Mouse (Mus musculus) stomach, postnatal 0 days (tissue): ENCODE measurements around the gene Haao.
"Not testable (repeated sequence)": the region's sequence is repeated elsewhere in the genome, so short reads cannot be mapped to it uniquely, and the experiment has no call there.

Source experiments
- CTCF ChIP-seq: IDR thresholded peaks from 2 replicates; pipeline ENCODE4 v1.5.1; 2016; ENCODE audit warnings: antibody characterized with exemption, low read depth, mild to moderate bottlenecking, moderate library complexity
- EP300 ChIP-seq: optimal IDR thresholded peaks from 2 replicates; pipeline ENCODE3; 2016; ENCODE audit warnings: antibody characterized with exemption

DNA sequence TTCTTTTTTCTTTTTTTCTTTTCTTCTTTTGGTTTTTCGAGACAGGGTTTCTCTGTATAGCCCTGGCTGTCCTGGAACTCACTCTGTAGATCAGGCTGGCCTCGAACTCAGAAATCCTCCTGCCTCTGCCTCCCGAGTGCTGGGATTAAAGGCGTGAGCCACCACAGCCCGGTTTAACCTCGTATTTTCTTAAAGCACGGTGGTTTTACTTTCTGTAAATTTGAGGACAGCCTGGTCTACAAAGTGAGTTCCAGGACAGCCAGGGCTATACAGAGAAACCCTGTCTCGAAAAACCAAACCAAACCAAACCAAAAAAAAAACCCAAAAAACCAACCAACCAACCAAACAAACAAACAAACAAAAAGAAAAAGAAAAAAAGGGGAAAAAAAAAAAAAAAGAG lies 13.2 kb upstream of the Haao start:
- not testable (repeated sequence) for TF ChIP-seq CTCF, EP300
